Mouse (Mus musculus) midbrain, postnatal 0 days (tissue): ENCODE measurements around the gene Shisa4. TPM values are rescaled to one million over a fixed set of nuclear protein-coding genes. Genes with fewer than 3 reads are reported as not detected.

Source experiments
- ATAC-seq: fragments of 200-750 bp; cut with Nextera tagmentation; 2 replicates; pipeline ENCODE4 v1.8.0; 2017; ENCODE audit warnings: moderate number of reproducible peaks, mild to moderate bottlenecking, moderate TSS enrichment, moderate library complexity; ENCODE audit not compliant: low FRiP score
- DNase-seq: peaks from one replicate; pipeline ENCODE4 v3.0.0-alpha.2; 2015; ENCODE audit warnings: low spot score
- H3K27ac ChIP-seq: fragments of 300-500 bp; sonication (generic); 2 replicates; pipeline ENCODE4 v1.5.1; 2014; ENCODE audit warnings: low read depth, mild to moderate bottlenecking, low read length, mixed read lengths
- H3K27me3 ChIP-seq: fragments of 300-500 bp; sonication (generic); 2 replicates; pipeline ENCODE4 v1.6.1; 2014; ENCODE audit warnings: low read length, control low read depth, mixed read lengths; ENCODE audit not compliant: insufficient read depth
- H3K36me3 ChIP-seq: fragments of 300-500 bp; sonication (generic); 2 replicates; pipeline ENCODE4 v1.6.1; 2014; ENCODE audit warnings: low read length, control low read depth, mixed read lengths; ENCODE audit not compliant: insufficient read depth
- H3K4me1 ChIP-seq: fragments of 300-500 bp; sonication (generic); 2 replicates; pipeline ENCODE4 v1.6.1; 2014; ENCODE audit warnings: mild to moderate bottlenecking, control low read depth, antibody characterized with exemption, low read length, mixed read lengths; ENCODE audit not compliant: insufficient read depth
- H3K4me2 ChIP-seq: fragments of 300-500 bp; sonication (generic); 2 replicates; pipeline ENCODE4 v1.6.1; 2014; ENCODE audit warnings: low read depth, mild to moderate bottlenecking, low read length, mixed read lengths; ENCODE audit not compliant: poor library complexity, severe bottlenecking
- H3K4me3 ChIP-seq: fragments of 300-500 bp; sonication (generic); 2 replicates; pipeline ENCODE4 v1.5.1; 2014; ENCODE audit warnings: low read depth, mild to moderate bottlenecking, low read length, moderate library complexity
- H3K9ac ChIP-seq: fragments of 300-500 bp; sonication (generic); replicated peaks from 2 replicates; pipeline ENCODE4 v1.6.1; 2014; ENCODE audit warnings: mild to moderate bottlenecking, low read length, moderate library complexity, mixed read lengths; ENCODE audit not compliant: poor library complexity, severe bottlenecking
- H3K9me3 ChIP-seq: fragments of 300-500 bp; sonication (generic); 2 replicates; pipeline ENCODE4 v1.6.1; 2016; ENCODE audit warnings: low read length, control low read depth
- CTCF ChIP-seq: IDR thresholded peaks from 2 replicates; pipeline ENCODE4 v1.5.1; 2016; ENCODE audit warnings: antibody characterized with exemption, mild to moderate bottlenecking
- WGBS: fragments of 180-500 bp; shearing (Covaris S2); extraction: QIAGEN DNeasy Blood & Tissue Kit; methylation state at CpG from one replicate; pipeline ENCODE4 v1.1.7; 2014; 5-methylcytosine and 5-hydroxymethylcytosine counted together
- polyA plus RNA-seq: library from polyadenylated mRNA; unstranded; fragments of >200 nt; fragmentation: Nextera tagmentation; extraction: Ambion mirVana; gene quantifications from 2 replicates; pipeline ENCODE4 v1.2.1, GENCODE M21; 2015
- total RNA-seq: library from RNA; depleted of rRNA; stranded (reverse); fragments of >200 nt; gene quantifications from 2 replicates; pipeline ENCODE4 v1.2.3, GENCODE M21; 2014

The Shisa4 gene
- total and polyA plus RNA-seq, 2 experiments from 2014 or later = 129 to 141 TPM

DNA sequence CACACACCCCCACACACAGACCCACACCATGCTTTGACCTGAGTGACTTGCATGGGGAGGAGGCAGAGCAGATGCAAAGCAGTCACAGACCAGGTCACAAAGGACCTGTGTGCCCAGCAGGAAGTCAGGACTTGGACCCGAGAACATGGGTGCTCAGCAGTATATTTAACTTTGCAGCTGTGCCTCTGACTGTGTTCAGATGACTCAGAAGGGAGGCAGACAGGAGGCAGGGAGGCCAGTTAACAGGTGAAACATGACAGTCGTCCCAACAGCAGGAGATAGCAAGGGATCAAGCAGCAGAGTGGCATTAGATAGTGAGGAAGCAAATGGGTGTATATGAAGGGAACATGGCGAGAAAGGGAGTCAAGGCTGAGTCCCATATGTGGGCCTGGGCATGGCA lies 28.1 kb downstream of the Shisa4 start:
- TF ChIP-seq CTCF = no peak
- WGBS = 71% methylated on average over 3 of the region's 3 CpGs
- Histone ChIP-seq H3K4me3 (no peak overlapping the region), H3K9me3 (no peaks in the 10 kb centered on the region), H3K4me2 (no peak overlapping the region), H3K4me1 (no peaks in the 10 kb centered on the region), H3K36me3 (no peaks in the 10 kb centered on the region), H3K27ac (no peak overlapping the region), H3K27me3 (no peaks in the 10 kb centered on the region), H3K9ac (no peak overlapping the region)
- ATAC-seq = no peak
- no peak for DNase-seq

- H3K4me1 ChIP-seq = no peaks in the 10 kb centered on the region
- WGBS = 68% methylated on average over 4 of the region's 4 CpGs
- H3K9me3 ChIP-seq = no peaks in the 10 kb centered on the region
- no peaks in the 10 kb centered on the region for H3K36me3 ChIP-seq
- H3K4me3 ChIP-seq = no peak overlapping the region
- no peaks in the 10 kb centered on the region for H3K27me3 ChIP-seq
- H3K27ac ChIP-seq = no peak overlapping the region
- H3K4me2 ChIP-seq = no peak overlapping the region
- no peak for ATAC-seq
- TF ChIP-seq CTCF = no peak
- H3K9ac ChIP-seq = no peak overlapping the region
- DNase-seq = no peak
These were observed 31.0 kb downstream of the Shisa4 start for GRCm38 (mm10) chr1:135344026-135344425.

- no peak overlapping the region for H3K27ac ChIP-seq
- WGBS = 79% methylated on average over 8 of the region's 8 CpGs
- ATAC-seq = no peak
- H3K9ac ChIP-seq = no peak overlapping the region
- no peak overlapping the region for H3K4me3 ChIP-seq
- no peak for DNase-seq
- no peaks in the 10 kb centered on the region for H3K9me3 ChIP-seq
- H3K36me3 ChIP-seq = no peaks in the 10 kb centered on the region
- no peaks in the 10 kb centered on the region for H3K27me3 ChIP-seq
- no peak overlapping the region for H3K4me2 ChIP-seq
- H3K4me1 ChIP-seq = no peaks in the 10 kb centered on the region
- no peak for TF ChIP-seq CTCF
These were observed 33.1 kb downstream of the Shisa4 start for GRCm38 (mm10) chr1:135341947-135342346.

DNA sequence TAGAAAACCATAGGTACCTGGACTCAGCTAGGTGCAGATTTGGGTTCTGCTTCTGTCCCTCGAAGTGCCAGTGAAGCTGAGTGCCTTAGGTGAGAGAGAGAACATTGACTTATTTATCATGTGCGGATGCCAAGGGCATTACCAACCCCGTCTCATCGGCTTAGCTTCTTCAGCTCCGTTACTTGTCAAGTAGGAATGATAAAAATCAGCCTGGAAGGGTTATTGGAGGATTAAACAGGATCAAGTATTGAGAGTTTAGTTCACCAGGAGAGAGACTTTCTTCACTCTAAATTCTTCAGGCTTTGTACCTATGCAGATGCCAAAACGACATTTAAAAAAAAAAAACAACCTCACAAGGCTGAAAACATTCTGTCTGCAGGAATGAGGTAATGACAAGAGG lies 44.5 kb downstream of the Shisa4 start:
- H3K27ac ChIP-seq = no peak overlapping the region
- H3K9ac ChIP-seq = no peak overlapping the region
- H3K4me3 ChIP-seq = no peak overlapping the region
- no peaks in the 10 kb centered on the region for H3K9me3 ChIP-seq
- no peak overlapping the region for H3K4me2 ChIP-seq
- H3K36me3 ChIP-seq = no peaks in the 10 kb centered on the region
- H3K4me1 ChIP-seq = no peaks in the 10 kb centered on the region
- 74% methylated on average over 6 of the region's 6 CpGs for WGBS
- ATAC-seq = no peak
- H3K27me3 ChIP-seq = no peaks in the 10 kb centered on the region
- no peak for TF ChIP-seq CTCF
- no peak for DNase-seq

DNA sequence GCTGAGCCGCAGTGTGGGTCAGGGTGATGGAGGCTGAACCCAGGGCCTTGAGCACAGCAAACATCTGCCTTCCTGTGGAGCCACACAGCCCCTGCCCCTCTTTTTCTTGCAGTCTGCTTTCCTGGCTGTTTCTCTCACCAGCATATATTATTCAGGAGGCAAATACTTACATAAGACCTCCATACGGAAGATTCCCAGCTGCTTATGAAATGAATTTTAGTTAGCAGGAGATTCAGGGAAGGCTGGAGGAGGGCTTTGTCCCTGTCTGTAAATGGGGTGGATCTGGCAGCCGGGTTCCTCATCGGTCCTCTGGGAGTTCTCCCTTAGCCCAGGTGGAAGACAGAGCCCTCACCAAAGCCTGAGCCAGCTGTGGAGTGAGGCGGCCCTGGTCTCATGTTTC lies 46.7 kb downstream of the Shisa4 start:
- no peaks in the 10 kb centered on the region for H3K4me1 ChIP-seq
- TF ChIP-seq CTCF = no peak
- H3K9ac ChIP-seq = no peak overlapping the region
- no peak overlapping the region for H3K4me3 ChIP-seq
- H3K9me3 ChIP-seq = no peaks in the 10 kb centered on the region
- 70% methylated on average over 5 of the region's 5 CpGs for WGBS
- H3K27ac ChIP-seq = no peak overlapping the region
- H3K27me3 ChIP-seq = no peaks in the 10 kb centered on the region
- no peaks in the 10 kb centered on the region for H3K36me3 ChIP-seq
- ATAC-seq (no peak), DNase-seq (no peak)
- H3K4me2 ChIP-seq = no peak overlapping the region

- 78% methylated on average over 2 of the region's 2 CpGs for WGBS
- no peak overlapping the region for H3K9ac ChIP-seq
- DNase-seq (no peak), ATAC-seq (no peak)
- H3K36me3 ChIP-seq = no peaks in the 10 kb centered on the region
- no peak overlapping the region for H3K4me3 ChIP-seq
- H3K27ac ChIP-seq = no peak overlapping the region
- no peaks in the 10 kb centered on the region for H3K4me1 ChIP-seq
- H3K9me3 ChIP-seq = no peaks in the 10 kb centered on the region
- no peak overlapping the region for H3K4me2 ChIP-seq
- TF ChIP-seq CTCF = no peak
- no peaks in the 10 kb centered on the region for H3K27me3 ChIP-seq
These were observed 49.1 kb downstream of the Shisa4 start for GRCm38 (mm10) chr1:135325934-135326333.
